In the genomic region with DNA sequence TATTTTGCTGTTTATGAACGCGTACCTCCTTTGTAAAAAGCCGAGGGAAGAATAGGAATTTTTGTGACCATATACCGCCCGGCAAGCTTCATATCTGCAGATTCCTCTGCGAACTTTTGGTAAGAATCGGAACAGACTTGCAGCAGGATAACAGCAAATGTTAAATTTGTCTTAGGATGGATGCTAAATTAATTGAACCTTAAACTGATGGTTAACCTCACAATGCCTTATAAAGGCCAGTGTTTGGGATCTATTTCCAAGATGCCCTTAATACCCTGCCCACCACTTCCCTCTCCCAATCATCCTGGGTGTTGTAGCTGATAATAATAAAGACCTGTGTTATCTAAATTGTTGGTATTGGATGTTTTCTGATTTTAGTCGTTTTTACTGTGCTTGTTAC, we compare ENCODE assay signal across 8 mouse cellular contexts. TPM values are rescaled to one million over a fixed set of nuclear protein-coding genes. Genes with fewer than 3 reads are reported as not detected.
DNase-seq lines count a peak whose midpoint lies in the region; ATAC-seq and TF ChIP-seq lines count a peak whose summit lies in the region.

No protein-coding gene starts in this region.

- no peak for DNase-seq in lung, postnatal 14 days
- DNase-seq in gastrocnemius, postnatal 36 days = no peak
- no peak for DNase-seq in thymus, postnatal 14 days
- no peak for DNase-seq in ovary, postnatal 36 days (ENCODE audit: low spot score)

- H3K27me3 ChIP-seq in lung, embryonic 15.5 days = no peaks in the 10 kb centered on the region
- no peaks in the 10 kb centered on the region for H3K27me3 ChIP-seq in embryonic facial prominence, embryonic 12.5 days
- H3K27me3 ChIP-seq in intestine, postnatal 0 days (replicated peaks; ENCODE audit: control insufficient read depth, insufficient read depth, low read length) = no peaks in the 10 kb centered on the region
- no peaks in the 10 kb centered on the region for H3K27me3 ChIP-seq in neural tube, embryonic 14.5 days (ENCODE audit: control insufficient read depth, insufficient read depth, low read length)

- intact Hi-C loops in gastrocnemius, postnatal 36 days (cut with DNase I) = loop anchor here (10.0 kb wide), 1 partner anchor 152 kb away; no protein-coding TSS in a partner anchor

- no peak for TF ChIP-seq CTCF in intestine, postnatal 0 days (IDR thresholded peaks at IDR 0.05; ENCODE audit: low read depth)

- no peaks in the 10 kb centered on the region for H3K36me3 ChIP-seq in lung, embryonic 15.5 days
- no peaks in the 10 kb centered on the region for H3K36me3 ChIP-seq in embryonic facial prominence, embryonic 12.5 days
- H3K36me3 ChIP-seq in intestine, postnatal 0 days (ENCODE audit: control insufficient read depth, insufficient read depth) = no peaks in the 10 kb centered on the region
- H3K36me3 ChIP-seq in neural tube, embryonic 14.5 days (ENCODE audit: control insufficient read depth, insufficient read depth, low read length) = no peaks in the 10 kb centered on the region

- H3K9me3 ChIP-seq in lung, embryonic 15.5 days = no peaks in the 10 kb centered on the region
- no peaks in the 10 kb centered on the region for H3K9me3 ChIP-seq in embryonic facial prominence, embryonic 12.5 days
- no peaks in the 10 kb centered on the region for H3K9me3 ChIP-seq in intestine, postnatal 0 days (ENCODE audit: control insufficient read depth)
- no peaks in the 10 kb centered on the region for H3K9me3 ChIP-seq in neural tube, embryonic 14.5 days (ENCODE audit: control insufficient read depth, low read length)

- ATAC-seq in lung, embryonic 15.5 days (ENCODE audit: borderline replicate concordance, extremely low read depth, low FRiP score, low TSS enrichment) = no peak
- ATAC-seq in embryonic facial prominence, embryonic 12.5 days (ENCODE audit: insufficient number of reproducible peaks, insufficient read depth, low FRiP score, low TSS enrichment) = no peak
- no peak for ATAC-seq in intestine, postnatal 0 days
- no peak for ATAC-seq in neural tube, embryonic 14.5 days (ENCODE audit: low read depth)

- H3K4me2 ChIP-seq in lung, embryonic 15.5 days = peak overlapping the region; percentile 74
- peak overlapping the region; percentile 58 for H3K4me2 ChIP-seq in embryonic facial prominence, embryonic 12.5 days (replicated peaks)
- H3K4me2 ChIP-seq in intestine, postnatal 0 days (replicated peaks; ENCODE audit: low read depth) = peak overlapping the region; percentile 67
- peak overlapping the region; percentile 72 for H3K4me2 ChIP-seq in neural tube, embryonic 14.5 days (ENCODE audit: low read depth, low read length)

- H3K4me1 ChIP-seq in lung, embryonic 15.5 days = peaks cover 31% of the 10 kb centered on the region
- H3K4me1 ChIP-seq in embryonic facial prominence, embryonic 12.5 days = peaks cover 10% of the 10 kb centered on the region; the same call in 1 of the 2 replicates
- 0 out of 2 replicates have a peak, but pooled peaks cover 5% of the 10 kb centered on the region for H3K4me1 ChIP-seq in intestine, postnatal 0 days (replicated peaks; ENCODE audit: control insufficient read depth, insufficient read depth, low read length)
- H3K4me1 ChIP-seq in neural tube, embryonic 14.5 days (ENCODE audit: control insufficient read depth, insufficient read depth, low read length) = peaks cover 4% of the 10 kb centered on the region; the same call in 1 of the 2 replicates

- peak overlapping the region; percentile 99 for H3K27ac ChIP-seq in lung, embryonic 15.5 days
- H3K27ac ChIP-seq in embryonic facial prominence, embryonic 12.5 days = no peak overlapping the region
- no peak overlapping the region for H3K27ac ChIP-seq in intestine, postnatal 0 days (ENCODE audit: low read depth, low read length)
- H3K27ac ChIP-seq in neural tube, embryonic 14.5 days (ENCODE audit: low read depth, low read length) = no peak overlapping the region

- H3K9ac ChIP-seq in lung, embryonic 15.5 days = peak overlapping the region; percentile 91
- peak overlapping the region; percentile 83 for H3K9ac ChIP-seq in embryonic facial prominence, embryonic 12.5 days
- peak overlapping the region; percentile 87; the same call in 1 of the 2 replicates for H3K9ac ChIP-seq in intestine, postnatal 0 days (ENCODE audit: low read depth, low read length)
- H3K9ac ChIP-seq in neural tube, embryonic 14.5 days (replicated peaks; ENCODE audit: low read depth, low read length) = peak overlapping the region; percentile 92

- H3K4me3 ChIP-seq in lung, embryonic 15.5 days = peak overlapping the region; percentile 89
- H3K4me3 ChIP-seq in embryonic facial prominence, embryonic 12.5 days = peak overlapping the region; percentile 73
- H3K4me3 ChIP-seq in intestine, postnatal 0 days (ENCODE audit: low read depth, low read length) = peak overlapping the region; percentile 97
- peak overlapping the region; percentile 90 for H3K4me3 ChIP-seq in neural tube, embryonic 14.5 days (ENCODE audit: low read depth, low read length)

- 8% methylated on average over 8 of the region's 8 CpGs for WGBS in lung, embryonic 15.5 days
- 36% methylated on average over 8 of the region's 8 CpGs for WGBS in embryonic facial prominence, embryonic 12.5 days
- 20% methylated on average over 8 of the region's 8 CpGs for WGBS in intestine, postnatal 0 days
- WGBS in neural tube, embryonic 14.5 days = 22% methylated on average over 8 of the region's 8 CpGs

RNA-seq across cellular contexts. Expression of a gene that starts 56.3 kb away (rescaled TPM):
- polyA plus RNA-seq in lung, embryonic 15.5 days (2015; fragmentation: Nextera tagmentation; extraction: Ambion mirVana) = 108 and 123 TPM in 2 replicates
- polyA plus RNA-seq in embryonic facial prominence, embryonic 12.5 days (2016; fragmentation: Nextera tagmentation; extraction: Ambion mirVana) = 57.3 and 59.8 TPM in 2 replicates
- polyA plus RNA-seq in intestine, postnatal 0 days (2015; fragmentation: Nextera tagmentation; extraction: Ambion mirVana) = 98.2 and 113 TPM in 2 replicates
- polyA plus RNA-seq in neural tube, embryonic 14.5 days (2014; fragmentation: Nextera tagmentation; extraction: Ambion mirVana) = 139 and 166 TPM in 2 replicates
- 10 to 100 TPM; 25.5 to 26.8 TPM for total RNA-seq in gastrocnemius, postnatal 36 days (2021)
